Mouse (Mus musculus) forebrain, embryonic 15.5 days (tissue): ENCODE data around the gene Bcl2. TPM values are rescaled to one million over a fixed set of nuclear protein-coding genes. Genes with fewer than 3 reads are reported as not detected.

ENCODE experiments used
- ATAC-seq: fragments of 200-750 bp; cut with Nextera tagmentation; replicated peaks from 2 replicates; pipeline ENCODE4 v1.8.0; 2017; ENCODE audit warnings: mild to moderate bottlenecking, moderate TSS enrichment, moderate library complexity
- H3K27ac ChIP-seq: fragments of 300-500 bp; sonication (generic); replicated peaks from 2 replicates; pipeline ENCODE4 v1.5.1; 2015; ENCODE audit warnings: mild to moderate bottlenecking, inconsistent platforms
- H3K27me3 ChIP-seq: fragments of 300-500 bp; sonication (generic); 2 replicates; pipeline ENCODE4 v1.6.1; 2015; ENCODE audit warnings: inconsistent platforms
- H3K36me3 ChIP-seq: fragments of 300-500 bp; sonication (generic); 2 replicates; pipeline ENCODE4 v1.6.1; 2015; ENCODE audit warnings: mild to moderate bottlenecking, inconsistent platforms
- H3K4me1 ChIP-seq: fragments of 300-500 bp; sonication (generic); 2 replicates; pipeline ENCODE4 v1.6.1; 2015; ENCODE audit warnings: inconsistent platforms
- H3K4me2 ChIP-seq: fragments of 300-500 bp; sonication (generic); replicated peaks from 2 replicates; pipeline ENCODE4 v1.6.1; 2015; ENCODE audit warnings: mild to moderate bottlenecking, inconsistent platforms
- H3K4me3 ChIP-seq: fragments of 300-500 bp; sonication (generic); 2 replicates; pipeline ENCODE4 v1.5.1; 2015; ENCODE audit warnings: mild to moderate bottlenecking, inconsistent platforms
- H3K9ac ChIP-seq: fragments of 300-500 bp; sonication (generic); replicated peaks from 2 replicates; pipeline ENCODE4 v1.6.1; 2015; ENCODE audit warnings: mild to moderate bottlenecking, inconsistent platforms
- H3K9me3 ChIP-seq: fragments of 300-500 bp; sonication (generic); 2 replicates; pipeline ENCODE4 v1.6.1; 2016; ENCODE audit warnings: inconsistent platforms
- WGBS: fragments of 180-500 bp; shearing (Covaris S2); methylation state at CpG from one replicate; pipeline ENCODE4 v1.1.7; 2015; ENCODE audit warnings: mixed read lengths; 5-methylcytosine and 5-hydroxymethylcytosine counted together
- polyA plus RNA-seq: library from polyadenylated mRNA; unstranded; fragments of >200 nt; fragmentation: Nextera tagmentation; extraction: Ambion mirVana; gene quantifications from 2 replicates; pipeline ENCODE4 v1.2.1, GENCODE M21; 2015

The Bcl2 gene
- polyA plus RNA-seq, 1 experiment from 2014 or later: 15.3 TPM

GRCm38 (mm10) chr1:106589141-106589540 is 124.9 kb downstream of the Bcl2 start:
- H3K4me2 ChIP-seq: no peak overlapping the region
- 81% methylated on average over 2 of the region's 2 CpGs for WGBS
- no peak overlapping the region for H3K4me3 ChIP-seq
- H3K27ac ChIP-seq: no peak overlapping the region
- no peak for ATAC-seq
- H3K4me1 ChIP-seq: peaks cover 1% of the 10 kb centered on the region; the same call in 1 of the 2 replicates
- no peaks in the 10 kb centered on the region for H3K9me3 ChIP-seq
- H3K36me3 ChIP-seq: no peaks in the 10 kb centered on the region
- no peak overlapping the region for H3K9ac ChIP-seq
- no peaks in the 10 kb centered on the region for H3K27me3 ChIP-seq

DNA sequence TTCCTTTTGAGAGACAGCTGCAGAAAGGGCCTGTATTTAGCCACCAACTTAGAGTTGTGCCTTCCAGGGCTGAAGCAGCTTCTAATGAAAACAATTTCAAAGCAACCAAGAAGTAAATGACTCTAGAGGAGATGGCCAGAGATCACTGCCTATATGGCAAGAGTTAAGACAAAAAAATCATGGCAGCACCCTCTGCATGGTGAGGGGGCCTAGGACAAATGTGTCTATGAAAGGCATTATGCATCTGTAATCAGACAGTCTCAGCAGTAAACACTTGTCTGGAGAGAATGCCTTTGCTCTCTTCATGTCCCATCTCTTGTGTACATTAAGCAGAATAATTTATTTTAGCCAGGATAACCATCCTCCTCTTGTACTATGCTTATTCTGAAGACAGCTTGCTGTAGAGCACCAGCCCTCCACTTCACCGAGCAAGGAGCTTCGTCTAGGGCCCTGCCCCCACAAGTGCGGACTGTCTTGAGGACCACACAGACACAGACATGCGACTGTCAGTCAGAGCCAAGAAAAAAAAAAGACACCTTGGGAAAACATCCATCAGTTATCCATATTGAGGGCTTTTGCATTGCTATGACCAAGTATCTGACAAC is 126.1 kb downstream of the Bcl2 start:
- Histone ChIP-seq H3K9ac (no peak overlapping the region), H3K4me3 (no peak overlapping the region), H3K4me1 (peaks cover 7% of the 10 kb centered on the region), H3K4me2 (no peak overlapping the region), H3K36me3 (no peaks in the 10 kb centered on the region), H3K27me3 (no peaks in the 10 kb centered on the region), H3K9me3 (no peaks in the 10 kb centered on the region), H3K27ac (no peak overlapping the region)
- no peak for ATAC-seq
- WGBS: 88% methylated on average over 4 of the region's 4 CpGs

DNA sequence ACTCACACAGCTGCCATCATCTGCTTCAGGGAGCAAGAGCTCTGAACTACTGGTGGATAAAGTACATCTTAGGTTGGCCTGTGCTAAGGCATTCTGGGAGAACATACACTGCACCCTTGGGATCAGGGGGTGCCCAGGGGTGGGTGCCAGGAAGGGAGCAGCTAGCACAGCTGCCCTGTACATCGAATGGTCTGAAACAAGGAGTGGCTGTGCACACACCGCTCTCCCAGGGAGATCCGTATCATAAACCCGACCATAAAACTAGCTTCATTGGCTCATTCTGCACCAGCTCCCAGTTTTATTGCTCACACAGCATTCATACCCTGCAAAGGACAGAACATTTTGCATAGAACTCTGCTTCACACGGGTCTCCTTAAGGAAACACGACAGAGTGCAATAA is 127.3 kb downstream of the Bcl2 start:
- Histone ChIP-seq H3K4me2 (no peak overlapping the region), H3K27ac (no peak overlapping the region), H3K9ac (no peak overlapping the region), H3K27me3 (no peaks in the 10 kb centered on the region), H3K9me3 (no peaks in the 10 kb centered on the region), H3K4me1 (peaks cover 9% of the 10 kb centered on the region), H3K36me3 (no peaks in the 10 kb centered on the region), H3K4me3 (no peak overlapping the region)
- 94% methylated on average over 6 of the region's 6 CpGs for WGBS
- ATAC-seq: no peak

GRCm38 (mm10) chr1:106585349-106585748 is 128.7 kb downstream of the Bcl2 start:
- Histone ChIP-seq H3K36me3 (no peaks in the 10 kb centered on the region), H3K27ac (0 out of 2 replicates have a peak overlapping the region, but pooled peaks have one; percentile 2), H3K9ac (no peak overlapping the region), H3K4me3 (no peak overlapping the region), H3K9me3 (no peaks in the 10 kb centered on the region), H3K4me2 (no peak overlapping the region), H3K4me1 (peaks cover 9% of the 10 kb centered on the region), H3K27me3 (no peaks in the 10 kb centered on the region)
- no peak for ATAC-seq

- Histone ChIP-seq H3K36me3 (no peaks in the 10 kb centered on the region), H3K4me2 (no peak overlapping the region), H3K4me3 (no peak overlapping the region), H3K4me1 (peaks cover 9% of the 10 kb centered on the region), H3K27me3 (no peaks in the 10 kb centered on the region), H3K27ac (0 out of 2 replicates have a peak overlapping the region, but pooled peaks have one; percentile 2), H3K9me3 (no peaks in the 10 kb centered on the region), H3K9ac (no peak overlapping the region)
- WGBS: 64% methylated on average over 2 of the region's 2 CpGs
- peak; percentile 59 for ATAC-seq
Measured at GRCm38 (mm10) chr1:106584824-106585223, 129.2 kb downstream of the Bcl2 start.

DNA sequence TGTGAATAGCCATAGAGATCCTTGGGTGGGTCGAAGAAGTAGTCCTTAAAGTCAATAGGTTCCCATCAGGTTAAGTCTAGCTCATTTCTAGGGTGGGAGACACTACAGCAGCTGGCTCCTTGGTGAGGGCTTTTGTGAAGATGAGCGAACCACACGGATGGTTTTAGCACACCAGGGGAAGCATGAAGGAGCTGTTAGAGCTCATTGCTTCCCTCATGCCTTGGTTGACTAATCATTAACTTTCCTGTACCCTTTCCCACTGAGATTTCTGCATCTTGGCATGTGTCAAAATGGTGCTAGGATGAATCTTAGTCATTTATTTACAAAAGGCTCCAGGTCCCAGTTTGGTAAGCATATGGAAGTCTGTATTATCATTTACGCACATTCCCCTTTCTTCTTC is 129.8 kb downstream of the Bcl2 start:
- 83% methylated on average over 4 of the region's 4 CpGs for WGBS
- Histone ChIP-seq H3K4me1 (peaks cover 9% of the 10 kb centered on the region), H3K36me3 (no peaks in the 10 kb centered on the region), H3K27ac (no peak overlapping the region), H3K9ac (no peak overlapping the region), H3K9me3 (no peaks in the 10 kb centered on the region), H3K4me2 (no peak overlapping the region), H3K4me3 (no peak overlapping the region), H3K27me3 (no peaks in the 10 kb centered on the region)
- ATAC-seq: no peak

GRCm38 (mm10) chr1:106583245-106584241 is 130.5 kb downstream of the Bcl2 start:
- no peaks in the 10 kb centered on the region for H3K27me3 ChIP-seq
- no peak overlapping the region for H3K4me2 ChIP-seq
- H3K4me3 ChIP-seq: no peak overlapping the region
- no peak overlapping the region for H3K9ac ChIP-seq
- no peaks in the 10 kb centered on the region for H3K36me3 ChIP-seq
- ATAC-seq: no peak
- no peak overlapping the region for H3K27ac ChIP-seq
- no peaks in the 10 kb centered on the region for H3K9me3 ChIP-seq
- H3K4me1 ChIP-seq: peaks cover 9% of the 10 kb centered on the region
- WGBS: 42% methylated on average over 14 of the region's 14 CpGs

DNA sequence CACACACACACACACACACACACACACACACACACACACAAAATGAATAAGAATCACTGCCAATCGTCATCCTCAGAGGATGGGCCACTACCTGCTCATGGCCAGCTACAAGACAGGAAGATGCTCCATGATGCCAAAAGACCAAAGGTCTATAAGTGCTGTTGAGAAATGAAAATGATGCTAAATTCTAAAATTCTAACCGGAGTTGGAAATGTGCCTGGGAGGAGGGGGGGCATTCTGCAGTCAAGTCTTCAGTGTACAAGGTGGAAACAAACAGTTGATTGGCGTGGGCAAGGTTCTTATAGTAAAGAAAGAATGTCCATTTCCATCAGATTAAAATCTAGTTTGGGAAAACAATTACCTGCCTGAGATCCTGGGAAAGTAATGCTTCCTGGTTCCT is 131.3 kb downstream of the Bcl2 start:
- Histone ChIP-seq H3K9me3 (no peaks in the 10 kb centered on the region), H3K27ac (no peak overlapping the region)
- 62% methylated on average over 3 of the region's 3 CpGs for WGBS

DNA sequence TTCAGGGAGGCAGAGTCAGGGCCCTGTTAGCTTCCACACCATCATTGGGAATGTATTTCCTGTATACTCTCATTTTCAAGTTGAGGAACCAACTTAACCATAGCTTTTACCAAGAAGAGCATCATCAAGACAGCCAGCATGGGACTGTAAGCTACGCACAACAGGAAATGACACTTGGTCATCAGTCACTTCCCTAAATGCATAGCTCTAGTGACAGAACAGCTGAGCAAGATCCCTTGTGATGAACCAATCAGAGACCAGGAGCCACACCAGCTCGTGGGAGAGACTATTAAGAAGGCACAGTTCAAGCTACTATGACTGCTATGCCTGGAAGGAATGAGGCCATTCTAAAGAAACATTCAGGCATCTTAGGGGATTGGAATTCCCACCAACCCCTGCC is 132.3 kb downstream of the Bcl2 start:
- Histone ChIP-seq H3K4me1 (peaks cover 9% of the 10 kb centered on the region), H3K9ac (no peak overlapping the region), H3K27me3 (no peaks in the 10 kb centered on the region), H3K36me3 (no peaks in the 10 kb centered on the region), H3K9me3 (no peaks in the 10 kb centered on the region), H3K4me2 (no peak overlapping the region), H3K27ac (no peak overlapping the region), H3K4me3 (no peak overlapping the region)
- ATAC-seq: no peak
- WGBS: 73% methylated on average over 2 of the region's 2 CpGs

More for the DNA sequence above, 131.3 kb downstream of the Bcl2 start:
- Histone ChIP-seq H3K36me3 (no peaks in the 10 kb centered on the region), H3K9ac (no peak overlapping the region), H3K4me1 (peaks cover 9% of the 10 kb centered on the region), H3K27me3 (no peaks in the 10 kb centered on the region), H3K4me3 (no peak overlapping the region), H3K4me2 (no peak overlapping the region)
- no peak for ATAC-seq

- Histone ChIP-seq H3K27ac (no peak overlapping the region), H3K9ac (no peak overlapping the region), H3K4me1 (peaks cover 9% of the 10 kb centered on the region), H3K4me2 (no peak overlapping the region), H3K36me3 (no peaks in the 10 kb centered on the region), H3K27me3 (no peaks in the 10 kb centered on the region), H3K9me3 (no peaks in the 10 kb centered on the region), H3K4me3 (no peak overlapping the region)
- 95% methylated on average over 1 of the region's 1 CpGs for WGBS
- no peak for ATAC-seq
Measured at GRCm38 (mm10) chr1:106579768-106580167, 134.3 kb downstream of the Bcl2 start.

- no peak overlapping the region for H3K4me2 ChIP-seq
- 80% methylated on average over 2 of the region's 2 CpGs for WGBS
- no peak for ATAC-seq
- no peaks in the 10 kb centered on the region for H3K36me3 ChIP-seq
- H3K27ac ChIP-seq: no peak overlapping the region
- H3K9me3 ChIP-seq: no peaks in the 10 kb centered on the region
- no peak overlapping the region for H3K4me3 ChIP-seq
- H3K4me1 ChIP-seq: peaks cover 6% of the 10 kb centered on the region; the same call in 1 of the 2 replicates
- H3K27me3 ChIP-seq: no peaks in the 10 kb centered on the region
- H3K9ac ChIP-seq: no peak overlapping the region
Measured at GRCm38 (mm10) chr1:106572506-106572905, 141.6 kb downstream of the Bcl2 start.

DNA sequence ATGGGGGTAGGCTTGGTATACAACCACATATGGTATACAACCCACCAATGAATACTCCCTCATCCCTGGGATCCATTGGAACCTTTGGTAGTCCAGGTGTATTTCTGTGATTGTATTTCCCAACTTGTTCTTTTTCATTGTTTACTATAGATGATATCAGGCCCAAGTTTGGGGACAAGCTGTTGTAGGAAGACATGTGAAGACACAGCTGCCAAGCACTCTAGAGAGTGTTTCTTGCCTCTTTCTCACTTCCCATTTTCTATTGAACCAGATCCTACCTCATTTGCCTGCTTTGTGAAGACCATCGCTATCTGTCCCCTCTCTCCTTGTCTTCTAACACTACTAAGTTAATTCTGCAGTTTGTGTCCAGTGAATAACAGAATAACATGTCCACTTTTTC is 143.2 kb downstream of the Bcl2 start:
- H3K4me3 ChIP-seq: no peak overlapping the region
- no peak overlapping the region for H3K27ac ChIP-seq
- no peak overlapping the region for H3K4me2 ChIP-seq
- H3K36me3 ChIP-seq: no peaks in the 10 kb centered on the region
- H3K27me3 ChIP-seq: no peaks in the 10 kb centered on the region
- no peak for ATAC-seq
- H3K9ac ChIP-seq: no peak overlapping the region
- H3K9me3 ChIP-seq: no peaks in the 10 kb centered on the region
- H3K4me1 ChIP-seq: peaks cover 6% of the 10 kb centered on the region; the same call in 1 of the 2 replicates
- 91% methylated on average over 1 of the region's 1 CpGs for WGBS
